Comparison of ENCODE assay signal across 8 mouse cellular contexts in the genomic region with DNA sequence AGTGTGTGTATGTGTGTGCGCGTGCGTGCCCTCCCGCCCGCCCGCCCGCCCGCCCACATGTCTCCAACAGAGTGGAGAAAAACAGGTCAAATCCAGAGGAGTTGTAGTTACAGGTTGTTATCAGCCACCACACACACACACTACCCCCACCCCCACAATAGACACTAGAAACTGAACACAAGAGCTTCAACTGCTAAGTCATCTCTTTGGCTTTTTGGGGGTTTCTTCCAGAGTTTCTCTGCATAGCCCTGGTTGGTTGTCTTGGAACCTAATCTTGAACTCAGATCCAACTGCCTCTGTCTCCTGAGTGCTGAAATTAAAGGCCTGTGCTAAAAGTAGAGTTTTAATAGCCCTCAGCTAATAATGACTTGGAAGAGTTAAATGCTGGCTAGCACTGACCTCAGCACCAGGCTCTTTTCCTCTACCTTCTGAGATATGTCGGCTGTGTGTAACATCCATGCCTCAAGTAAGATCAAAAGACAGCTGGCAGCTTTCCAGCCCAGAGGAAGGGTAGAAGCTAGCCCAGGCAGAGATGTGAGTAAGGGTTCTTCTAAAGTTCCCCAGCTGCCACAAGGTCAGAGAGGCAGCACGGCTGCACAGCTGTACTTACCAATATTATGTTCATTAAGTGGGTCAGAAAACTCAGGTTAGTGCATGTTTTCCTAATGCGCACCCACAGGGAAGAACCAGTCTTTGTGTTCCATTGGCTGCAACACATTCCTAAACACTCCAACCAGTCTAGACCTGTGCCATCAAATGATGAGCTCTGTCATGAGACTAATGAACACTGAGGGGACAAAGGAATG. TPM values are rescaled to one million over a fixed set of nuclear protein-coding genes. Genes with fewer than 3 reads are reported as not detected.
A peak's percentile ranks its signal among the peaks of the same experiment; 100 is the strongest.
DNase-seq lines count a peak whose midpoint lies in the region; ATAC-seq and TF ChIP-seq lines count a peak whose summit lies in the region.

No protein-coding gene starts in this region.

- no peak for TF ChIP-seq POLR2A in cerebellum, adult 2 months (IDR thresholded peaks at IDR 0.05; ENCODE audit: borderline replicate concordance, insufficient read depth, low read length)

- peaks cover 13% of the 10 kb centered on the region for H3K36me3 ChIP-seq in heart, embryonic 12.5 days
- H3K36me3 ChIP-seq in liver, embryonic 14.5 days (replicated peaks; ENCODE audit: control insufficient read depth, insufficient read depth, low read depth) = peaks cover 17% of the 10 kb centered on the region

- H3K27ac ChIP-seq in heart, embryonic 12.5 days (ENCODE audit: poor library complexity, severe bottlenecking) = peak overlapping the region; percentile 58
- H3K27ac ChIP-seq in liver, embryonic 14.5 days = peak overlapping the region; percentile 93
- no peak overlapping the region for H3K27ac ChIP-seq in cerebellum, adult 2 months (ENCODE audit: insufficient read depth, low read length)

- no peak for DNase-seq in heart, adult 9 months (ENCODE audit: low spot score in 2 of 2)
- peak; percentile 56 for DNase-seq in Muller cell, postnatal 12 days (ENCODE audit: inconsistent ontology term)
- DNase-seq in liver, embryonic 14.5 days (ENCODE audit: low read depth in 3 of 3, low spot score in 3 of 3) = peak; percentile 75 to 80 (median 77)
- DNase-seq in MN1 (ENCODE audit: low spot score) = no peak
- DNase-seq in cerebellum, adult 2 months = no peak
- DNase-seq in cerebellum, adult 9-11 months = no peak

- peak; percentile 82 for TF ChIP-seq EP300 in liver, embryonic 14.5 days (IDR thresholded peaks at IDR 0.05; ENCODE audit: low read depth)

- H3K4me2 ChIP-seq in heart, embryonic 12.5 days = no peak overlapping the region
- H3K4me2 ChIP-seq in liver, embryonic 14.5 days (ENCODE audit: low read depth) = peak overlapping the region; percentile 76

- no peaks in the 10 kb centered on the region for H3K9me3 ChIP-seq in heart, embryonic 12.5 days (replicated peaks)
- no peaks in the 10 kb centered on the region for H3K9me3 ChIP-seq in liver, embryonic 14.5 days (ENCODE audit: control insufficient read depth, low read length)

- 73% methylated on average over 11 of the region's 11 CpGs for WGBS in heart, embryonic 12.5 days
- WGBS in liver, embryonic 14.5 days (ENCODE audit: insufficient replicate concordance) = 26% methylated on average over 11 of the region's 11 CpGs
- WGBS in cerebellum, adult 2 months = 90% methylated on average over 11 of the region's 11 CpGs

- no peak for TF ChIP-seq CTCF in liver, embryonic 14.5 days (IDR thresholded peaks at IDR 0.05; ENCODE audit: low read depth)
- no peak for TF ChIP-seq CTCF in cerebellum, adult 2 months (IDR thresholded peaks at IDR 0.05; ENCODE audit: borderline replicate concordance, insufficient read depth, low read depth, low read length)

- H3K9ac ChIP-seq in heart, embryonic 12.5 days = peak overlapping the region; percentile 38; the same call in 1 of the 2 replicates
- H3K9ac ChIP-seq in liver, embryonic 14.5 days (replicated peaks) = peak overlapping the region; percentile 66

- H3K4me1 ChIP-seq in heart, embryonic 12.5 days (replicated peaks) = peaks cover 65% of the 10 kb centered on the region
- H3K4me1 ChIP-seq in liver, embryonic 14.5 days (replicated peaks; ENCODE audit: control insufficient read depth in 2 of 2, insufficient read depth in 2 of 2, low read length in 1 of 2) = peaks cover 87% of the 10 kb centered on the region in 2 experiments
- peaks cover 6% of the 10 kb centered on the region for H3K4me1 ChIP-seq in cerebellum, adult 2 months (ENCODE audit: control insufficient read depth, insufficient read depth, low read length)

- peak; percentile 77 for ATAC-seq in heart, embryonic 12.5 days (ENCODE audit: insufficient number of reproducible peaks, low FRiP score)
- peak; percentile 33; the same call in 1 of the 2 replicates for ATAC-seq in erythroblast, adult 5-6 weeks (replicated peaks; ENCODE audit: low FRiP score, poor library complexity, severe bottlenecking)
- ATAC-seq in liver, embryonic 14.5 days (ENCODE audit: insufficient read depth) = peak; percentile 77

- H3K27me3 ChIP-seq in heart, embryonic 12.5 days (replicated peaks) = no peaks in the 10 kb centered on the region
- no peaks in the 10 kb centered on the region for H3K27me3 ChIP-seq in liver, embryonic 14.5 days (ENCODE audit: control insufficient read depth, insufficient read depth, low read length)
- H3K27me3 ChIP-seq in cerebellum, adult 2 months (ENCODE audit: control insufficient read depth, insufficient read depth, low read length) = no peaks in the 10 kb centered on the region

- H3K4me3 ChIP-seq in heart, embryonic 12.5 days = no peak overlapping the region
- H3K4me3 ChIP-seq in liver, embryonic 14.5 days (ENCODE audit: insufficient read depth in 1 of 2, low read depth in 2 of 2, low read length in 2 of 2) = 0 out of 4 replicates have a peak overlapping the region, but pooled peaks of 1 of the 2 experiments have one; percentile 0
- H3K4me3 ChIP-seq in cerebellum, adult 2 months (replicated peaks; ENCODE audit: insufficient read depth, low read depth, low read length) = no peak overlapping the region

RNA-seq across cellular contexts. Expression of gene Gm10401, which starts 26.8 kb away (rescaled TPM):
- 14.1 and 15.7 TPM in 2 replicates for polyA plus RNA-seq in heart, embryonic 12.5 days (2016; fragmentation: Nextera tagmentation; extraction: Ambion mirVana)
- not detected in 2 replicates for total RNA-seq in erythroblast, adult 5-6 weeks (2015; ENCODE audit: low replicate concordance)
- total RNA-seq in erythroblast, adult 5-6 weeks (2017; ENCODE audit: low replicate concordance) = 1.1 TPM in 1 of 2 replicates, not detected in the other
- polyA plus RNA-seq in liver, embryonic 14.5 days (2012; rRNA removed) = 0.07 TPM in 1 of 2 replicates, not detected in the other
- 11.9 and 14.0 TPM in 2 replicates for polyA plus RNA-seq in liver, embryonic 14.5 days (2014; fragmentation: Nextera tagmentation; extraction: Ambion mirVana)
- not detected in 2 replicates for polyA plus RNA-seq in cerebellum, adult 2 months (2012; rRNA removed)

RNA-seq across cellular contexts. Expression of gene Acads, which starts 47.8 kb away (rescaled TPM):
- 114 and 123 TPM in 2 replicates for polyA plus RNA-seq in heart, embryonic 12.5 days (2016; fragmentation: Nextera tagmentation; extraction: Ambion mirVana)
- 2.3 and 8.8 TPM in 2 replicates for total RNA-seq in erythroblast, adult 5-6 weeks (2015; ENCODE audit: low replicate concordance)
- total RNA-seq in erythroblast, adult 5-6 weeks (2017; ENCODE audit: low replicate concordance) = 2.3 and 5.7 TPM in 2 replicates
- polyA plus RNA-seq in liver, embryonic 14.5 days (2012; rRNA removed) = 26.0 and 26.4 TPM in 2 replicates
- polyA plus RNA-seq in liver, embryonic 14.5 days (2014; fragmentation: Nextera tagmentation; extraction: Ambion mirVana) = 21.2 and 22.9 TPM in 2 replicates
- polyA plus RNA-seq in cerebellum, adult 2 months (2012; rRNA removed) = 14.9 and 16.1 TPM in 2 replicates

Comparison
In these comparisons a context has a peak if more than half of its experiments do, and no peak if none do; other contexts are left out.
1. DNase-seq: peak in Muller cell, postnatal 12 days (single experiment) and liver, embryonic 14.5 days (3 of 3); none in heart, adult 9 months (0 of 2), MN1 (single experiment), cerebellum, adult 2 months (0 of 2) and cerebellum, adult 9-11 months (single experiment).
2. Peak in every context shown above with its lines, with median percentiles within 50 percentile points of each other: ATAC-seq.